Mouse (Mus musculus) hindbrain, embryonic 10.5 days (tissue): ENCODE results near the gene Arsa. TPM values are rescaled to one million over a fixed set of nuclear protein-coding genes. Genes with fewer than 3 reads are reported as not detected.
"Not testable (repeated sequence)": the region's sequence is repeated elsewhere in the genome, so short reads cannot be mapped to it uniquely, and the experiment has no call there.

Experiments used
- DNase-seq: peaks from one replicate; pipeline ENCODE4 v3.0.0-alpha.2; 2017; ENCODE audit warnings: low spot score
- H3K27ac ChIP-seq: fragments of 300-500 bp; sonication (generic); 2 replicates; pipeline ENCODE4 v1.5.1; 2016; ENCODE audit warnings: mild to moderate bottlenecking, moderate library complexity
- H3K27me3 ChIP-seq: fragments of 300-500 bp; sonication (generic); 2 replicates; pipeline ENCODE4 v1.6.1; 2016; ENCODE audit warnings: mild to moderate bottlenecking; ENCODE audit not compliant: poor library complexity, insufficient read depth, severe bottlenecking
- H3K36me3 ChIP-seq: fragments of 300-500 bp; sonication (generic); 2 replicates; pipeline ENCODE4 v1.6.1; 2016; ENCODE audit warnings: mild to moderate bottlenecking, moderate library complexity
- H3K4me1 ChIP-seq: fragments of 300-500 bp; sonication (generic); replicated peaks from 2 replicates; pipeline ENCODE4 v1.6.1; 2016; ENCODE audit warnings: mild to moderate bottlenecking
- H3K4me3 ChIP-seq: fragments of 300-500 bp; sonication (generic); 2 replicates; pipeline ENCODE4 v1.5.1; 2016; ENCODE audit warnings: mild to moderate bottlenecking, moderate library complexity
- H3K9me3 ChIP-seq: fragments of 300-500 bp; sonication (generic); 2 replicates; pipeline ENCODE4 v1.6.1; 2016; ENCODE audit warnings: mild to moderate bottlenecking, moderate library complexity
- WGBS: fragments of 180-500 bp; shearing (Covaris S2); methylation state at CpG from one replicate; pipeline ENCODE4 v1.1.7; 2016; 5-methylcytosine and 5-hydroxymethylcytosine counted together
- polyA plus RNA-seq: library from polyadenylated mRNA; unstranded; fragments of >200 nt; fragmentation: Nextera tagmentation; extraction: Ambion mirVana; gene quantifications from 2 replicates; pipeline ENCODE4 v1.2.1, GENCODE M21; 2016

Gene Arsa
- polyA plus RNA-seq, 1 experiment from 2014 or later, result 14.3 TPM

- H3K9me3 ChIP-seq, result no peaks in the 10 kb centered on the region
- no peak for DNase-seq
- H3K4me1 ChIP-seq, result peaks cover 22% of the 10 kb centered on the region
- no peak overlapping the region for H3K4me3 ChIP-seq
- H3K36me3 ChIP-seq, result peaks cover 4% of the 10 kb centered on the region; the same call in 1 of the 2 replicates
- WGBS, result 80% methylated on average over 4 of the region's 4 CpGs
- no peak overlapping the region for H3K27ac ChIP-seq
- no peaks in the 10 kb centered on the region for H3K27me3 ChIP-seq
Observed at GRCm38 (mm10) chr15:89432946-89433345, 44.3 kb downstream of the Arsa start.

GRCm38 (mm10) chr15:89431806-89432205, 45.4 kb downstream of the Arsa start:
- H3K9me3 ChIP-seq, result no peaks in the 10 kb centered on the region
- WGBS, result 89% methylated on average over 6 of the region's 6 CpGs
- H3K4me1 ChIP-seq, result peaks cover 22% of the 10 kb centered on the region
- H3K4me3 ChIP-seq, result no peak overlapping the region
- H3K27ac ChIP-seq, result no peak overlapping the region
- peaks cover 16% of the 10 kb centered on the region for H3K36me3 ChIP-seq
- no peak for DNase-seq
- no peaks in the 10 kb centered on the region for H3K27me3 ChIP-seq

- H3K27me3 ChIP-seq, result no peaks in the 10 kb centered on the region
- no peaks in the 10 kb centered on the region for H3K9me3 ChIP-seq
- whole genome bisulfite sequencing, result 86% methylated on average over 3 of the region's 3 CpGs
- no peak overlapping the region for H3K4me3 ChIP-seq
- no peak for DNase-seq
- peaks cover 27% of the 10 kb centered on the region for H3K4me1 ChIP-seq
- peaks cover 21% of the 10 kb centered on the region for H3K36me3 ChIP-seq
- no peak overlapping the region for H3K27ac ChIP-seq
Observed at GRCm38 (mm10) chr15:89431271-89431670, 46.0 kb downstream of the Arsa start.

DNA sequence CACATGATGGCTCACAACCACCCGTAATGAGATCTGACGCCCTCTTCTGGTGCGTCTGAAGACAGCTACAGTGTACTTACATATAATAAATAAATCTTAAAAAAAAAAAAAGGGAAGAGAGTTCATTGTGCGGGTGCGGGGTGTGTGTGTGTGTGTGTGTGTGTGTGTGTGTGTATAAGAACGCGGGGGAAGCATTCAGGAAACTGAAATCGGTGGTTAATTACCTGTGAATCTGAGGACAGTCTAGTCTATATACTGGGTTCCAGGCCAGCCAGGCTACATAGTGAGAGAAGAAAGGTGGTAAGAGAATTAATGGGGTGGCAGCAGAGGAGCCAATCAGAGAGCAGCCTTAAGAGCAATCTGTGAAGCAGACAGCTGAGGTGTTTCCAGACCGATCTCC, 46.5 kb downstream of the Arsa start:
- 88% methylated on average over 9 of the region's 9 CpGs for WGBS

DNA sequence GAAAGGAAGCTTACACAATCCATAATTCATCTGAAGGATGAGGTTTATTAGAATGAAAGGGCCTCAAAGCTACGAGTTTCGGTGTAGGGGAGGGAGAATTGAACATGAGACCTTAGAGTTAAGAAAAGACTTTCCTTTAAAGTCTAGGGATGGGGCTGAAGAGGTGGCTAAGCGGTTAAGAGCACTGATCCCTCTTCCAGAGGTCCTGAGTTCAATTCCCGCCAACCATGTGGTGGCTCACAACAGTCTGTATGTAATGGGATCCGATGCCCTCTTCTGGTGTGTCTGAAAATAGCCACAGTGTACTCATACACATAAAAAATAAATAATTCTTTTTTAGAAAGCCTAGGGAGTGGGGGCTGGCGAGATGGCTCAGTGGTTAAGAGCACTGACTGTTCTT, 46.9 kb downstream of the Arsa start:
- H3K36me3 ChIP-seq, result peaks cover 30% of the 10 kb centered on the region
- no peak for DNase-seq
- 52% methylated on average over 6 of the region's 6 CpGs for WGBS
- H3K27me3 ChIP-seq, result no peaks in the 10 kb centered on the region
- peak overlapping the region; percentile 97 for H3K27ac ChIP-seq
- H3K4me1 ChIP-seq, result peaks cover 35% of the 10 kb centered on the region
- peak overlapping the region; percentile 83 for H3K4me3 ChIP-seq
- no peaks in the 10 kb centered on the region for H3K9me3 ChIP-seq

More for the DNA sequence above, 46.5 kb downstream of the Arsa start:
- Histone ChIP-seq H3K36me3 (peaks cover 26% of the 10 kb centered on the region), H3K4me1 (peaks cover 30% of the 10 kb centered on the region)
- not testable (repeated sequence) for H3K4me3 ChIP-seq, DNase-seq, H3K27ac ChIP-seq, H3K9me3 ChIP-seq, H3K27me3 ChIP-seq

DNA sequence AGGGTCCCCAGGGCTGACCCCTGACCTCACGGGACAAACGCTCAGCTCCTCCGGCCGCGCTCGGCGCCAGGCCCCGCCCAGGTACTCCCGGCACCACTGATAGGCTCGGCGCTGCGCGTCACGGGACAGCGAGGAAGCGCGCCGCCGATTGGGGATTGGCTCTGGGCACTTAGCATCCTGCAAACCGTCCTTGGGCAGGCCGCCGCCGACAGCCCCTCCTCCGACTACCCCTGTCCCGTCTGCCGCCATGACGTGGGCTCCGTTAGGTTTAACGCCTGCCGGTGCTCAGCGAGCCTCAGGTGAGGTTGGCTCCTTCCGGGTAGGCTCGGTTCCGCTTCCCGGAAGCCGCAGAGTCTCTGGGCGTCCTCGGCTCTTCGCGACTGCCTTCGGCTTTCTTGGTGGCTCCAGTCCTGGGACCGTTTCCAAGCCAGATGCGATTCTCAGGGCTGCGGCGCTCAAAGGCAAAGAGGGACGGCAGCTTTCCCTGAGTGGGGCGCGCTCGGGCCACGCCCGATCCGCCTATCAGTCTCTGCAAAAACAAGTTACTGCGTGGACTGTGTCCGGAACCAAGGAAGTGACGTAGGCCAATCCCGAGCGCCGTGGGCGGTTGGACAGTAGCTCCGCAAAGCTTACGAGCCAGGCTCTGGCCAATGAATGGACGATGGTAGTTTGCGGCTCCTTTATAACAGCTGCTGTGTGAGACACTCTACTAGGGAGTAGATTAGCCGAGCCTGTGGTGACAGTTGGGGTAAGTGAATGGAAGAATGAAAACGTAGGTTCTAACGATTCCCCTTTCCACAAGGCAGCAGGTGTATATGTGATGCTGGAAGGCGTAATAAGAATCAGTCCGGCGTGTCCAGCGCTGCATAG, 47.6 kb downstream of the Arsa start, which contains the start of the genes C730034F03Rik, Gm44502 and Chkb:
C730034F03Rik (plus strand) TSS at position 238 of the 870 bp plus-strand sequence.
Gm44502 (minus strand) TSS at position 345 of the 870 bp plus-strand sequence.
Chkb (minus strand) TSS at position 557 of the 870 bp plus-strand sequence.
- H3K27ac ChIP-seq, result peak within 1 kb of the TSS; percentile 97
- peaks cover 31% of the 10 kb centered on the region for H3K36me3 ChIP-seq
- under 1% methylated on average over 70 of the region's 70 CpGs for WGBS
- DNase-seq, result peak; percentile 93
- H3K4me1 ChIP-seq, result peaks cover 38% of the 10 kb centered on the region
- no peaks in the 10 kb centered on the region for H3K27me3 ChIP-seq
- peak within 1 kb of the TSS; percentile 83 for H3K4me3 ChIP-seq
- no peaks in the 10 kb centered on the region for H3K9me3 ChIP-seq

DNA sequence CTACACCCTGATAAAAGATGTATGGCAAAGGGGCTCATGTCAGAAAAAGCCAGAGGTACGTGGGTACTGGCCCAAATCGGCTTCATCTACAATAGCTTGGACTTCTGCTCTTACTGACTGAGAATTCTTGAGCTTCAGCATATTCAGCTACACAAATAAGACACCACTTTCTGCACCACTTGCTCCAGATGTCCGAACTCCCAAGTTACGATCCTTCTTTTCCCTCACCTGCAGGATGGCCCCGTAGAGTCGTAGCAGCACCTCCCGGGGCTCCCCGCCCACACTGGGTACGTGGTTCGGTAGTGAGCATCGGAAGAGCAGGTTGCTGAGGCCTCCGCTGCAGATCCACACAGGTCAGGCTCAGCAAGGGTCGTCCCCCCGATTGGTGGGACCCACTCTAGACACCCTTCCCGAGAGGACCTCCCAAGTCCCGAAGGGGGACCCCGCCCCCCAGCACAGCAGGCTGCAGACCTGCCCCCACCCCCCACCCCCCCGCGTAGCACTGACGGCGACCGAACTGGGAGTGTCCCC, 48.3 kb downstream of the Arsa start:
- no peak for DNase-seq
- no peaks in the 10 kb centered on the region for H3K27me3 ChIP-seq
- WGBS, result 5% methylated on average over 22 of the region's 22 CpGs
- no peaks in the 10 kb centered on the region for H3K9me3 ChIP-seq
- peaks cover 38% of the 10 kb centered on the region for H3K4me1 ChIP-seq
- H3K4me3 ChIP-seq, result peak overlapping the region; percentile 83
- peak overlapping the region; percentile 97 for H3K27ac ChIP-seq
- H3K36me3 ChIP-seq, result peaks cover 38% of the 10 kb centered on the region

- peaks cover 38% of the 10 kb centered on the region for H3K4me1 ChIP-seq
- H3K36me3 ChIP-seq, result peaks cover 40% of the 10 kb centered on the region
- no peak for DNase-seq
Observed at GRCm38 (mm10) chr15:89428136-89428790, 49.0 kb downstream of the Arsa start.

GRCm38 (mm10) chr15:89426716-89427115, 50.5 kb downstream of the Arsa start:
- no peak overlapping the region for H3K27ac ChIP-seq
- peaks cover 38% of the 10 kb centered on the region for H3K4me1 ChIP-seq
- H3K27me3 ChIP-seq, result no peaks in the 10 kb centered on the region
- H3K4me3 ChIP-seq, result no peak overlapping the region
- no peak for DNase-seq
- peaks cover 48% of the 10 kb centered on the region for H3K36me3 ChIP-seq
- H3K9me3 ChIP-seq, result no peaks in the 10 kb centered on the region
- 94% methylated on average over 10 of the region's 10 CpGs for WGBS

More at GRCm38 (mm10) chr15:89428136-89428790, 49.0 kb downstream of the Arsa start:
- Histone ChIP-seq H3K27me3 (no peaks in the 10 kb centered on the region), H3K9me3 (no peaks in the 10 kb centered on the region), H3K4me3 (peak overlapping the region; percentile 83), H3K27ac (0 out of 2 replicates have a peak overlapping the region, but pooled peaks have one; percentile 97)
- WGBS, result 82% methylated on average over 19 of the region's 19 CpGs

DNA sequence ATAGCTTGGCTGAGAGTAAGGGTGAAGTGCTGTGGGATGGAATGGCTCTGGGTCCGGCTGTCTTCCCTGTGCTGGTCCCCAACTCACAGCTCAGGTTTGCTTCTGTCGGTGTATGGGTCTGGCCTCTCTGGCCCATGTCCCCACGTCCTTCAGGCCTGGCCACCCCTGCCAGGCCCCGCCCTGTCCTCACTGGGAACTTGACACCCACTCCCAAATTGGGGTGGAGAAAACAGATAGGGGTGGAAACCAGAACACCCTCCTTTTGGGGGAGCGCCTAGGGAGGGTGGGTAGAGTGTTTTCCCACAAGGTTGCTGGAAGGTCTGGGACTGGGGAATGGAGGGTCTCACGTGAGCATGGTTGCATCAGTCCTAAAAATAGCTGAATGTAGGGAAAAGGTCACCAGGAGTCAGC, 51.5 kb downstream of the Arsa start, which contains the start of gene Cpt1b:
Cpt1b (minus strand) TSS at position 153 of the 411 bp plus-strand sequence.
- Histone ChIP-seq H3K36me3 (peaks cover 55% of the 10 kb centered on the region), H3K4me3 (no peak within 1 kb of the TSS), H3K27me3 (no peaks in the 10 kb centered on the region), H3K4me1 (peaks cover 32% of the 10 kb centered on the region), H3K27ac (0 out of 2 replicates have a peak within 1 kb of the TSS, but pooled peaks have one; percentile 5), H3K9me3 (no peaks in the 10 kb centered on the region)
- WGBS, result 34% methylated on average over 6 of the region's 6 CpGs
- DNase-seq, result no peak

DNA sequence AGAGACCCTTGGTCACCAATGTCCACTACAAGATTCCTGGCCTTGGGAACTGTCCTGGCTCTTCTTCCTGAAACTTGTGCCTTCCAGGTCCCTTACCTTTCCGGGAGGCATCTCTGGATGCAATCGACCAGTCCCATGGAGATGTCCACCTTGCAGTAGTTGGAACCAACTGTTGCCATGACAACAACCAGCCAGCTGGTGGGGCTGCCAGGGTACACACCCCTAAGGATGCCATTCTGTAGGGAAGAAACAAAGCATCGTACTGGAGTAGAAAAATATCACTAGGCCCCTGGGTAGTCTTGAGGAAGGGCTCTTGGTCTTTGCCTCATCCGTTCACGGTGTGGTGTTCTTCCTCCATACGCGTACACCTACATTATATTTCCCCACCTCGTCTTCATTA, 52.6 kb downstream of the Arsa start:
- Histone ChIP-seq H3K36me3 (peaks cover 66% of the 10 kb centered on the region), H3K9me3 (no peaks in the 10 kb centered on the region), H3K27ac (no peak overlapping the region), H3K4me3 (no peak overlapping the region), H3K27me3 (no peaks in the 10 kb centered on the region), H3K4me1 (peaks cover 26% of the 10 kb centered on the region)
- DNase-seq, result no peak
- 88% methylated on average over 8 of the region's 8 CpGs for WGBS
